Mouse (Mus musculus): Measurements from ENCODE around the gene G0s2.

DNA sequence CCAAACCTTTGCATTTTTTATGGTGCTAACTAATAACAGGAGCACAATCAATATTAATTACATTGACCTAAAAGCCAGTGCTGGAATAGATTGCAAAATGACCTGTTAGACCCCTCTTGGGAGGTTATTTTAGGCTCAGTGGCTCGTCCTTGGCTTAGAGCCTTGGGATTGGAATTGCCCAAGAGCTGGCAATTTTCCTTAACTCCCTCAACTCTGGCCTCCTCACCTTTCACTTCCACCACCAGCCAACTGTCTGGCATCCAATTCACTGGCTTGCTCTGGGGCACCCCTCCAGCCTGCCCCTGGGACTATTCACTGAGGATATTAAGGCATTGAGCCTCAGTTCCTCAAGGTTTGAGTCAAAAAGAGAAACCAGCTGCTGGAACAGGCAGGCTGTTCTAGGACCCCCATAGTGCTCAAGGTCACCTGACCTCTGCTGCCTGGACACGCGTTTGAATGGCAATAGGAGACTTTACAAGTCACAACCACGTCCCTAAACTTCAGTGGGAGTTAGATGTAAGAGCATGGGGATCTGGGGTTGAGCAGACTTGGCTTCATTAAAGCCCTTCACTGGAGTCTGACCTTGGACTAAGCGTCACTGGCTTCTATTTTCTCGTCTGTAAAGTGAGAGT is 5.5 kb upstream of the G0s2 start:
- no peak for TF ChIP-seq POLR2A (IDR thresholded peaks at IDR 0.05; ENCODE audit: low read depth, low read length)
- no peak for TF ChIP-seq CTCF (conservative IDR thresholded peaks at IDR 0.05; ENCODE audit: insufficient read depth, insufficient read length, low read depth, low read length)

Data from kidney, adult 2 months (tissue).